Mouse (Mus musculus) left cerebral cortex, postnatal 4 days (tissue): ENCODE data around the gene B3gnt3. TPM values are rescaled to one million over a fixed set of nuclear protein-coding genes. Genes with fewer than 3 reads are reported as not detected.

Experiments
- DNase-seq: peaks from one replicate; pipeline ENCODE4 v3.0.0-alpha.2; 2022
- intact Hi-C: fragments of 180-260 bp; cut with DNase I; formaldehyde crosslinking; loops from one replicate; pipeline ENCODE4 v1.15.1; 2025
- total RNA-seq, 2 experiments: library from RNA; stranded (reverse); gene quantifications; 2 replicates each; pipeline ENCODE4 v1.2.3; 2021

Gene B3gnt3
- total RNA-seq, 2 experiments from 2014 or later = 0.22 to 0.36 TPM

- intact Hi-C loops = no loop called here
- no peak for DNase-seq
Observed at GRCm38 (mm10) chr8:71658515-71659049, 43.0 kb downstream of the B3gnt3 start.

- DNase-seq = no peak
- intact Hi-C loops = no loop called here
Observed at GRCm38 (mm10) chr8:71657816-71658215, 43.8 kb downstream of the B3gnt3 start.

- intact Hi-C loops = no loop called here
- no peak for DNase-seq
Observed at GRCm38 (mm10) chr8:71654600-71654999, 47.0 kb downstream of the B3gnt3 start.

GRCm38 (mm10) chr8:71645510-71645909 lies 56.1 kb downstream of the B3gnt3 start:
- intact Hi-C loops = no loop called here
- DNase-seq = no peak

Other genes with a start within 250 kb of the B3gnt3 start
- gene Abhd8, start 238.1 kb downstream of the B3gnt3 start, total RNA-seq = 100 to 1,000 TPM; 113 to 121 TPM
- 10 to 100 TPM; 71.3 to 73.7 TPM for gene Mrpl34, start 236.8 kb downstream of the B3gnt3 start, total RNA-seq
- gene Dda1, start 232.6 kb downstream of the B3gnt3 start, total RNA-seq = 100 to 1,000 TPM; 135 to 139 TPM
- 10 to 100 TPM; 88.0 to 91.9 TPM for gene Ano8, start 215.8 kb downstream of the B3gnt3 start, total RNA-seq
- gene Gtpbp3, start 213.7 kb downstream of the B3gnt3 start, total RNA-seq = 10 to 100 TPM; 23.0 to 24.1 TPM
- 1 to 10 TPM; 6.2 to 7.3 TPM for gene Plvap, start 190.0 kb downstream of the B3gnt3 start, total RNA-seq
- gene Ccdc194, start 176.1 kb downstream of the B3gnt3 start, total RNA-seq = not detected
- 1 to 10 TPM; 3.0 to 3.5 TPM for gene Bst2, start 164.3 kb downstream of the B3gnt3 start, total RNA-seq
- gene Mvb12a, start 158.9 kb downstream of the B3gnt3 start, total RNA-seq = 10 to 100 TPM; 37.4 to 40.7 TPM
- not detected for gene Tmem221, start 142.9 kb downstream of the B3gnt3 start, total RNA-seq
- gene Nxnl1, start 135.2 kb downstream of the B3gnt3 start, total RNA-seq = not detected
- 10 to 100 TPM; 60.5 to 71.1 TPM for gene Slc27a1, start 132.9 kb downstream of the B3gnt3 start, total RNA-seq
- gene Pgls, start 109.6 kb downstream of the B3gnt3 start, total RNA-seq = 10 to 100 TPM; 85.7 to 97.3 TPM
- gene Fam129c, start 104.1 kb downstream of the B3gnt3 start, total RNA-seq = 1 to 10 TPM; 7.9 to 8.0 TPM
- 10 to 100 TPM; 88.2 to 88.6 TPM for gene Colgalt1, start 90.8 kb downstream of the B3gnt3 start, total RNA-seq
- gene Unc13a, start 30.0 kb downstream of the B3gnt3 start, total RNA-seq = 100 to 1,000 TPM; 204 to 221 TPM
- 1 to 10 TPM; 4.5 to 5.5 TPM for gene Jak3, start 25.5 kb downstream of the B3gnt3 start, total RNA-seq
- gene Insl3, start 12.6 kb downstream of the B3gnt3 start, total RNA-seq = 1 to 10 TPM in 1 of 2 experiments, under 1 TPM in 1; 0.70 to 1.6 TPM
- 100 to 1,000 TPM; 153 to 162 TPM for gene Fcho1, start 23.9 kb upstream of the B3gnt3 start, total RNA-seq
- gene Zfp709, start 180.2 kb upstream of the B3gnt3 start, total RNA-seq = 10 to 100 TPM; 13.3 to 13.6 TPM
- gene Zfp882, start 206.8 kb upstream of the B3gnt3 start, total RNA-seq = 10 to 100 TPM; 20.8 to 23.0 TPM
- gene Zfp617, start 206.8 kb upstream of the B3gnt3 start, total RNA-seq = 10 to 100 TPM; 24.3 to 25.1 TPM
- gene Zfp961, start 249.2 kb upstream of the B3gnt3 start, total RNA-seq = 10 to 100 TPM; 16.8 to 18.6 TPM